Mouse (Mus musculus) thymus, postnatal 0 days (tissue): ENCODE measurements around the gene Slit3. TPM values are rescaled to one million over a fixed set of nuclear protein-coding genes. Genes with fewer than 3 reads are reported as not detected.

Experiments
- DNase-seq: peaks from one replicate; pipeline ENCODE4 v3.0.0-alpha.2; 2015; ENCODE audit warnings: low spot score
- polyA plus RNA-seq: library from polyadenylated mRNA; unstranded; fragments of >200 nt; fragmentation: Nextera tagmentation; extraction: Ambion mirVana; gene quantifications from 2 replicates; pipeline ENCODE4 v1.2.1, GENCODE M21; 2015

The Slit3 gene
- 1.5 and 2.1 TPM in 2 replicates for polyA plus RNA-seq

DNA sequence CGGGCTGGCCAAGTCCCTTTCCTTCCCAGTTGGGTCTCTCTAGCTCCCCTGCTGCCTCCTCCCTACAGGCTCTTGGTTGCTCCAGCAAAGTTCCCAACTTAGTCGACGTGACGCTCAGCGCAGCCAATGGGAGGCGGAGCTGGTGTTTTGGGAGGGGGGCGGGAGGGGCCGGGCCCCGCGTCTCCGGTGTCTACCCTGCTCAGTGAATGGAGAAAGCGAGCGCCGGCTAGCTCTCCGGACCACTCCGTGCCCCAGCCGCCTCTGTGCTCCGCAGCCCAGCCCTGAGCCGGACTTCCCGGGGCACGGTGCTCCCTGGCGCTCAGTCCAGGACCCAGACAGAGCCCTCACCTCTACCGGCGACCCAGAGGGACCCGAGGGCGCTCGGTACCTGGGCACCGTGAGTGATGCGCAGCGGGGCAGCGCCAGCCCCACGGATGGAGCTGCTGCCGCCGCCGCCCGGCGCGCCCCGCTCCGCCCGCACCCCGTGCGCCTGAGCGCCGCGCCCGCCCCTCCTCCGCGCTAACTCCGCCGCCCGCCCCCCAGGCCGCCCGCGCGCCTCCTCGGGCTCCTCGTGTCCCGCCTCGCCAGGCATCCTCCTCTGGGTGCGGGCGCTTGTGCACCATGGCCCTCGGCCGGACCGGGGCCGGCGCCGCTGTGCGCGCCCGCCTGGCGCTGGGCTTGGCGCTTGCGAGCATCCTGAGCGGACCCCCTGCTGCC lies at the start of gene Slit3:
Slit3 (plus strand) TSS at position 331 of the 717 bp plus-strand sequence.
- DNase-seq = no peak

DNA sequence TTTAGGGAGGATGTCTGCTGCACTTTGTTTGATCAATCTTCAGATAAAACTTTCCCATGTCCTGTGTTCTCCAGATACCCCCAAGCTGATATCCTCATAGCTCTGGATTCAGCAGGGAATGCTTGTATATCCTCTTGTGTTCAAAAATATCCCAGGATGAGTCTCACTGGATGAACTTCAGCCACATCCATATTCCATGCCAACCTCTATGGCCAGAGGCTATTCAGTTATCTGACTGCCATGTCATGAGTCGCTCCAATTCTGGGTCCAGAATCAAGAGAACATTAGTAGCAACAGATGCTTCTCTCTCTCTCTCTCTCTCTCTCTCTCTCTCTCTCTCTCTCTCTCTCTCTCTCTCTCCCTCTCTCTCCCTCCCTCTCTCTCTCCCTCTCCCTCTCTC lies 49.6 kb upstream of the Slit3 start:
- DNase-seq = no peak

DNA sequence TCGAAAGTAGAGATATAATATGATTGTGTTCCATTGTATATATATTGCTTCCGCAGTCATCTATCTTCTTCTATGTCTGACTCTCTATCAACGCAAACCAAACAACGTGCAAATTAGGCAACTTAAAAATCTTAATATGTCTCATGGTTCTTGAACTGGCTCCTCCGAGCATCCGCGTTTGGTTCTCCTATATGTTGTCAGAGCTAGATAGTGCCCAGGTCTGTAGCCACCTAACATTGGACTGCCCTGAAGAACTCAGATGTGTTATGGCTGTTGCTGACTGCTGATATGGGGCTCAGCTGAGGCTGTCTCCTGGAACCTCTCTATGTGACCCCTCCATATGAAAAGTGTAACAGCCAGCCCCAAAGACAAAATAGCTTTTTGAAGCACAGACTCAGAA lies 45.6 kb upstream of the Slit3 start:
- no peak for DNase-seq

DNA sequence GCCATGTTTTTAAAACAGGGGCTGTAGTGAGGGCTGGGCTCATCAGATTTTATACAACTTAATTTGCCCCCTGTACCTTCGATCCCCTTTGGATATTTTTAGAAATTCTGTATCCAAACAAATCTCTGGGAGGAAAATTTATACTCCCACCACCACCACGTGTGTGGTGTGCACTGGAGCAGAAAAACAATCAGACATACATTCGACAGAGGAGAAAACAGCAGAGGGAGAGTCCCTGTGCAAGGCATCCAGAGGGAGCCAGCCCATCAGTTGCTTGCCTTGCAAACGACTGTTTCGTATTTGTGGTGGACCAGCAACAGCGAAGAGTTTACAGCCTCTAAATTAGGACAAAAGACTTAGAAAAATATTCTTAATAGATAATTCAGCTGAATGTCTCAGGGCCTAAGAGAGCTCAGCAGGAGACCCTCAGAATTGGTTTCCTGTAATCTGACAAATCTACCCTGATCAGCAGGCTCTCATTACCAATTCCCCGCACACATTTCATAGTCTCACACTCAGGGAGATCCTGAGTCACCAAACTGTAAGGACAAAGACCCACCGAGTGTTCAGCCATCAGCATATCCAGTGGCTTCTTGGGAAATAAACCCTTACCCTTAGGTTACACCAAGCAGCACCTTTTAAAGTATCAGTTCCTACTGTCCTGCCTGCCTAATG lies 40.4 kb upstream of the Slit3 start:
- no peak for DNase-seq

DNA sequence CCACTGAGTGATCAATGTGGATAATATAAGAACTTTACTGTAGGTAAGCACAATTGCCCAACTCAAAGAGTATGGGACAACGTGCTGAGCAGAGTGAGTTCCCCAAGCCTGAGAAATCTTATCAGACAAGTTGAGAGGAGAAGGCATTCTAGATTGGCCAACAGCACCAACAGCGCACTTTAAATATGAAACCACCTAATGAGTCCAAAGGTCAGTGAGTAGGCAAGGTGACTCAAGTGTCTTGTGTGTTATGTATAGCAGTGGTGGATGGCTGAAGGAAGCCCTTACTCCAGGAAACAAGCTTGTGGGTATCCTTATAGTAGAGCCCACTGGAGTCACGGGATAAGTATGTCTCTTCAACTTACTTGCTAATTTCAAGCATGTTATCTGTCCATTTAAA lies 38.7 kb upstream of the Slit3 start:
- no peak for DNase-seq

DNA sequence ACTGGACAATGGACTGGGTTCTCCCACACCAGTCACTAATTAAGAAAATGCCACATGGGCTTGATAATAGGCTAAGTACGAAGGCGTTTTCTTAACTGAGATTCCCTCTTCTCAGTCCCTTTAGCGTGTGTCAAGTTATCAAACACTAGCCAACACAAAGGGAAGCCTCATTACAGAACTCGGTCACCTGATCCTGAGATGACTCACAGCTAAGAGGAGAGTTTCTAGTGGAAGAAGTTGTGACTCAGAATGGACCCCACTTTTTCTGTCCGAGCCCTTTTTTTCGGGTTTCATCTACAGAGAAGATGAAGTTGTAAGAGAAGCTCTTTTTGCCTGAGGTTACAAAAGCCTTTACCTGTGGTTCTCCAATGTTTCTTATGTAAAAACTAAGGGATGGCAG lies 38.0 kb upstream of the Slit3 start:
- no peak for DNase-seq

DNA sequence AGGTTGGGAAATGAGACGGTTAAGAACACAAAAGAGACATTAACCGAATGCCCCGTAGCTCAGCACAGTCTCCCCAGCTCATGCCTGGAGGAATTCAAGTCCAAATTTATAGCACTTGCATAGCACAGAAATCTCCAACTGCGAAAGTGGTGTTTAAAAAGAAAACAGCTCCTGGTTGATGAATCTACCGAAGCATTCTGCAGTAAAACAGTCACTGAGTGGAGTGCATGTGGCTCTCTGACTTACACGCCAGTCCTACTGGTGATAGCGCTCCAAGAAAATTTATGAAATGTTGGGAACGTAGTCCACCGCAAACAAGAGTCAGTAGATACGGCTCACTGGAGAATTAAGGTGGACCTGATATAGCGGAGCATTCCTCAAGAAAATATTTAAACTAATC lies 35.7 kb upstream of the Slit3 start:
- no peak for DNase-seq

DNA sequence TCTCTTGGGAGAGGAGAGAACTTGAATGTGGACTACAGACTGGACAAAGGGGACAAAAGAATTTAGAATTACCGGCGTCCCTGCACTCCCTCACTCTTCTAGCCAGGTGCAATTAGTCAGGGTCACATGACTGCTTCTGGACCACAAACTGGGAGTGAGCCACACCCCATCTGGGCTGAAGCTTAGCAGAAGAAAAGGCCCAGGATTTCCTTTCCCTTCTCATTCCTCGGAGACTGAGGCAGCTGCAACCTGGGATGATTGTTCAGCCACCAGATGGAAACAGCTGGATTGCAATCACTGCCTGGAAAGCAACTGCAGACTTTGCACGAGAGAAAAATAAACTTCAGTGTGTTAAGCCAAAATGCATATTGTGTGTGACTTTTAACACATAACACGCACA lies 35.0 kb upstream of the Slit3 start:
- no peak for DNase-seq

DNA sequence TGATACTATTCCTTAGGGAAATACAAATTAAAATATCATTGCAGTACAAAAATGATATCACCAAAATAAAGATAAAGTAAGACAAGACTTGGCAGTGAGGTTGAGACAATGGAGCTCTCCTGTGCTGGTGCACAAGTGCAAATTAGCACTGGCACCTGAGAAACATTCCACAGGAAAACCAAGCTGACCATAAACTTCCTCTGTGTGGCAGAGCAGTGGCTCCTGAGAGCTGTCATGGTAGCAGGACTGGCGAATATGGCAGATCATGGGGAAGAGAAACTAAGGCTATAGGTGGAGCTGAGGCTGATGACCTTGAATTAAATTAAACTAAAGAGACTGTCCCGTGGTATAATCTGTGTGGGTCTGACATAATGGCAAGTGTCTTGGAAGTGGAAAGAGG lies 33.6 kb upstream of the Slit3 start:
- DNase-seq = no peak

DNA sequence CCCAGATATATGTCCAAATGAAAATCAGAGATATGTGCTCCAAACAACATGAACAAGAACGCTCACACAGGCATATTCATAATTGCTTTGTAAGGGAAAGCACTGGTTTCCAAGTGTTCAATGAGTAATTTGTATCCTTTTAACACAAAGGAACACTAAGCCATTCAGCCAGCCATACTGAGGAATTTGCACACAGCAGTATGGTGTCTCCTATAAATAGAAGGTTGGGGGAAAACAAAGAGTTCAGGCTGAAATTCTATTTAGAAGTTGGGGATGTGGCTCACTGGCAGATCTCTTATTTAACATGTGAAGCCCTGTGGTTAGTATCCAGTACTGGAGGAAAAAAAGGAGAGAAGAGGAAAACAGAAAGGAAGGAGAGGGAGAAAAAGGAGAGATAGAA lies 32.9 kb upstream of the Slit3 start:
- DNase-seq = no peak

DNA sequence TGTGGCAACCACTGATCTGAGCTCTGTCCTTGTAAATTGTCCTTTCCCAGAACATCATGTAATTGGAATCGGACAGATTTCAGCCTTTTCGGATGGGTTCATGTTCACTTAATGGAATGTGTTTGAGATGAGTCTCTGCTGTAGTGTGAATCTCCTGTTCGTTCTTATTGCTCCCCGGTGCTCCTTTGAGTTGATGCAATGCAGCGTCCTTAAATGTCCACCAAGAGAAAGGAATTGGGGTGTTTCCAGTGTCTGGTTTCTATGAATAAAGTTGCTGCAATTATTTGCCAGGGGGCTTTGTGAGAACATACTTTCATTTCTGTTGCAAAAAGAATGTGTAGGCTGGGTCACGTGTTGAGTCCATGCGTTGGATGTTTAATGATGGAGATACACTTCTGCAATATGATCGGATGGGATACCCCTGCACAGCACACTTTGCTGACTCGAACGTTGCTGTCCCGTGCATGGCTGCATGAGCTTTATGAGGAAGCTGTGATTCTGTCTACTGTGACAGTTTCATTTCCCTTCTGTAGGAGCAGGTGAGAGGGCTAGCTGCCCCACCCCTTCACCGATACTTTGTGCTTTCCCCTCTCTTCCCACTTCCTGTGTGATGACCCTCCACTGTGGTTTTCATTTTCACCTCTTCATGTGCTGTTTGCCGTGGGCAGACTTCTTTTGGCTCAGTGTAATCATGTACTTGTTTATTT lies 30.2 kb upstream of the Slit3 start:
- DNase-seq = no peak

DNA sequence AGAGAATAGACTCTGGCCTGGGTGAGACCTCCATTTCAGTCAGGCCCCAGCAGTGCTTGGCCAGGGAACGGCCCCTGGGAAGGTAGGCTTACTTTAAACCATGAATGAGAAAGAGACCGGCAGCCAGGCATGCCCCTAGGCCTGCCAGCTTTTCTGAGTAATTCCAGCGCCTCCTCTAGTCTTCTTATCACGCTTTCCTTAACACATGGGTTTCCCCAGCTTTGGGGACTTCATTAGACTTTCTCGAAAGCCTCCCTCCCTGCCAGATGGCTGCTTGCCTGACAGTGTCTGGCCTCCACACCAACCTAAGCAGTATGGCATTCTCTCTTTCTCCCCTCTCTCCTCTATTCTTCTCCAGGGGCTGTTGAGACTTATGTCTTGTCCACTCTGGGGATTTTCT lies 24.5 kb upstream of the Slit3 start:
- no peak for DNase-seq

DNA sequence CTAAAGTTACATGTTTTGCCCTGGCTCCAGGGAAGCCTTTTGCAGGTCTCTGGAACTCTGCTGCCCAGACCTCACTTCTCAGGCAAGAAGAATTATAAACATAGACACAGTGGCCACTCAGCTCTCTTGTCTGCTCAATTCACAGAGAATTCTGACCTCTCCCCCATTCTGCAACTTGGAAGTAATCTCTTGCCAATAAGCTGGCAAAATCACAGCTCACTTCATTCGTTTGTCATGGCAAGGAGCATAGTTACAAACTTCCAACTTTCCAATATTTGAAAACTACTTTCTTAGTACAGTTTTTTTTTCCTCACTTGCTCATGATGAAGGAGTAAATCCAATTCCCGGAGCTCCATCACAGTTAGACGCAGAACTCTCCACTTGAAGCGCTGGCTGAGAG lies 11.2 kb upstream of the Slit3 start:
- DNase-seq = no peak

DNA sequence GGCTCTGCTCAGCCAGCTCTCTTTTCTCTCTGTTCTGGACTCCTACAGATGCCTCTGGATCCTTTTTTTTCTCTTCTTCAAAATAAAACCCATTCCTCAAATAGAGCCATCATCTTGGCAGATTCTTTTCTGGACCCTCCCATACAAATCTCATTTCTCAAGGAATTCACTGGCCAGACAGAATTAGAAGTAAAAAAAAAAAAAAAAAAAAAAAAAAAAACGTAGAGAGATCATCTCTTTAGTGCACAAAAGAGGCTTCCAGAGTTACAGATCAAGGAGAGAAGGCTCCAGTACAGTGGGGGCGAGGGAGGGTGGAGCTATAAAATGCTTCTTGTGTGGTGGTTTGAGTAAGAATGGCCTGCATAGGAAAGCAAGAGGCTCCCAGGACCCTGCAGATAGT lies 10.2 kb upstream of the Slit3 start:
- no peak for DNase-seq

DNA sequence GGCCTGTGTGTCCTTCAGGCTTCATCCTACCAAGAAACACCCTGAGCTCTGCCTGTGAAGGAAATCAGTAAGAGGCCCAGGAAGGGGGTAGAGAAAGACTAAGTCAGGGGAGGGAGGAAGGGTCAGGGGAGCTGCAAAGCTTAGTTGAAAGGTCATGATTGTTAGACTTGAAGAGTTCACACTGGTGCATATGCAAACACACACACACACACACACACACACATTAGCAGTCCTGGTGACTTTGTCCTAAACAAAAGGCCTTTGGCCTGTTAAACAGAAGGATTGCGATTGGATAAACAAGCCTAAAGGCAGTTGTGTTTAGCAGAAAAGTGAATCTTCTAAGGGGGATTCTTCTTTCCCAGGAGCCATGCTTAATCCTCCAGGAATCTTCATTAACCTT lies 7.7 kb upstream of the Slit3 start:
- no peak for DNase-seq

DNA sequence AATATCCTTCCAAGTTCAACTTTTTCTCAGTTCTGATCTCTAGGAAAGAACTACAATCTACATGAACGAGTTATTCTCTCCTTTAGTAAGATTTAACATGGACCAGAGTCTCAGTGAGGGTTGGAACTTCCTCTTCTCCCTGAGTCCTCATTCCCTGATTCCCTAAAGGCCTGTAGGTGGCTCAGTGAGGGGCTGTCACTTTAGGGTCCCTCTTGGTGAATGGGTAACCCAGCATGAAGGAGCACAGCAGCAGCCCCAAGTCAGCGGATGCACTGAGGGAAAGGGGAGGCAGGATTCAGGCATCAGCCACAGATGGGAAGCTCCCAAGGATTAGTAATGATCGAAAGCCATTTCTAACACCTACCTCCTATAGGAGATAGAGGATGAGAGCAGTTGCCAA lies 4.6 kb upstream of the Slit3 start:
- DNase-seq = no peak

DNA sequence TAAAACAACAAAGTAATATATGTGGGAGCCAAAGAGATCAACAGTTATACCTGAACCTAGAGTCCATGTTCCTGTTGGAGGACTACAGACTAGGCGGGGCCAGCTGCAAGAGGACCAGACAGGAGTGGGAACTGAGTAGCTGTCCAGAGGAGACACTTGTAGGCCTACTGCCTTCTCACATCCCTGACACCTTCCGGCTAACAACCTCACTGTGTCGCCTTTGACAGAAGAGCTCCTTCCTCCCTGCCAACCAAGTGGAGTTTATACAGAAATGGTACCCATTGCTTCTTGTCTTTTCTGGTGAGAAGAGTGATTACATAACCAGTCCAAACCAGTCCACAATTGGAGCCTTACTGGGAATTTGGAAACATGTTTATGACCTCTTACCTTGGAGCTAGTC lies 3.2 kb upstream of the Slit3 start:
- DNase-seq = no peak

DNA sequence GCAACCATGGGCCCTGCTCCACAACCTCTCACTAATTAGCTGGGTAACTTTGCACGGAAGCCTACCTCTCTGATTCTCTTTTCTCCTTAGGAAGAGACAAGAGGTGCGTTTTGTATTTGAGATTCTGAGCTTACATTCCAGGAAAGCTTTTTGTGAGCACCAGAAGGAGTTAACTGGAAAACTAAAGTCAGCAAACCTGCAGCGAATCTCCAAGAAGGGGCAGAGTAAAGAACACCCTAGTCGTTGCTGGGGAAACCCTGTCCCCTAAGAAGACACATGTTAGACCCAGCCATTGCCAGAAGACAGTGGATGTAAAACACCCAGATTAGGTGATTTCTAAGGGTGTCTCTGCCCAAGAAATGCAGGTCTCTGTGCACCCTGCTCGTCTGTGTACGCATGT lies 2.3 kb upstream of the Slit3 start:
- no peak for DNase-seq

DNA sequence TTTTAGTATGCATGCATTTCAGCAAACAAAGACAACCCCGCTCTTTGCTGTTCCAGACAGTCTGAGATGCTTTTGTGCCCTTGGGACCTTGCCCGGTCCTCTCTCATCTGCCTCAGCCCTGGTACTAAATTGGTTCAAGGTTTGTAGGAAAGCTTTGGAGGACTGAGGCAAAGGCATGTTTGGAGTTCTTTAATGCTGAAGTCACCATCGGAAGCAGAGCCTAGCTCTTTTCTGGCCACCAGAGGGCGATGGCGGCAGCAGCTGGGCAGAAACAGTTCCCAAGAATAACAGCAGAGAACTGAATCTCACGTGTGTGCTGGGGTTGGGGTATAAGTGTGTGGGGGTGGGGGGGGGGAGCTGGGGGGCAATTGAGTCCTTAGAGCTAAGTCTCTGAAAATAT lies 1.7 kb upstream of the Slit3 start:
- DNase-seq = peak; percentile 65

DNA sequence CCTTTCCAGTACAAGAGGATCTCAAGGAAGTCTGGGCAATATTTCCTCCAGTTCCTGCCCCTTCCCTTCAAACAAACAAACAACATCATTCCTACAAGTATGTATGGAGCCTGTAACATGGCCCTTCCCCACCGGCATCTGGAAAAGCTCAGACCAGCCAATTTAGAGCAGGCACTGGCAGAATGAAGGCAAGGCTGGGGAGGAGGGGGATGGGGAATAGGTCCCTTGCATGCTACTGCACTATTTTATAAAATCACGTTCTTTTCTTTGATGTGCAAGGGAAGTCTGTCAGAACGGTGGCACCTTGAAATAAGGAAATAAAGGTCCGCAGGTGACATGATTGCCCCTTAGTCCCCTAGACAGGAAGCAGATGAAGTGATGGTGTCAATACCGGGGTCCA lies 948 bp upstream of the Slit3 start:
- no peak for DNase-seq

DNA sequence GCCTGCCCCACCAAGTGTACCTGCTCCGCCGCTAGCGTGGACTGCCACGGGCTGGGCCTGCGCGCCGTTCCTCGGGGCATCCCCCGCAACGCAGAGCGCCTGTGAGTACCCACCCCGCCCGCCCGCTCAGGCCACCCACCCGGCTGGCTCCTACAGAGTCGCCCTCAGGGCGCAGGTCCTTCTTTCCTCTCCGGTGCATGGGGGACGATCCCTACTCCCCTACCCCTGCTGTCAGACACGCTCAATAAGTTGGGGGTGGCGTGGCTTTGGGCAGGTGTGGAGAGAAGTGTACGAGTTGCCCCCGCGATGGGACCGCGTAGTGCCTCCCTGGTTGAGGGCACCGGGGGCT lies 561 bp downstream of the Slit3 start:
- DNase-seq = no peak

DNA sequence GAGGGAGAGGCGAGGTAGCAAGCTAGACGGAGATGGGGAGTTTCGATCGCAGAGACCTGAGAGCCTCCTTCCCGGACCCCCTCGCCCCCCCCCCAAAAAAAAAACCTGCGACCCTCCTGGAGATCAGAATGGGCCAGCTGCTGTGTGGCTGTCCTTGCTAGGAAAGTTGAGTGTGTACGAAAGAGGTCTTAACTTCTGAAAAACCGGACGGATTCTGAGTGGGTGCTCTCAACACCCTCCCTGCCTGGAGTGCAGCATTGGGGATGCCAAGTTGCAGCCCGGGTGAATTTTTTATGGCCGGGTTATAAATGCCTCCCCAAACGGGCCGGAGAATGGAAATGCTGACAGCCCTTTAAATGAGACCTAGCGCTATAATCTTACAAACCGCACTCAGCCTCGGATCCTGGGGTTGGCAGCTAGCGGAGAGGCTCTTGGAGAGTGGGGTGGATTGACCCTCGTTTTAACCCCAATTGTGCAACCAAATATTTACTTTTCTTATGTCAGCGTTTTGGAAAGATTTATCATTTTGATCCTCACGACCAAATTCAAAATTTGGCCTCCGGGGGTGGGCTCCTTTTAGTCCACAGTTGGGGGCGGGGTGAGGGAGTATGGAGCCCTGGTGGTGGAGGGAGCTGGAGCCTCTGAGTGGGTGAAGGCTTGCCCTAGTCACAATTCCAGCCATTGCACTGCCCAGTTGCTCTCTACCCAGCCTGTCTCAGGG lies 1.2 kb downstream of the Slit3 start:
- no peak for DNase-seq
